Mouse (Mus musculus) cerebellum, postnatal 4 days (tissue): ENCODE results near the gene Gm9747.

Source experiments
- DNase-seq, 2 experiments: peaks; one replicate each; pipeline ENCODE4 v3.0.0; 2022; ENCODE audit warnings: low spot score in 2 of 2, mixed read lengths in 1 of 2

The Gm9747 gene

DNA sequence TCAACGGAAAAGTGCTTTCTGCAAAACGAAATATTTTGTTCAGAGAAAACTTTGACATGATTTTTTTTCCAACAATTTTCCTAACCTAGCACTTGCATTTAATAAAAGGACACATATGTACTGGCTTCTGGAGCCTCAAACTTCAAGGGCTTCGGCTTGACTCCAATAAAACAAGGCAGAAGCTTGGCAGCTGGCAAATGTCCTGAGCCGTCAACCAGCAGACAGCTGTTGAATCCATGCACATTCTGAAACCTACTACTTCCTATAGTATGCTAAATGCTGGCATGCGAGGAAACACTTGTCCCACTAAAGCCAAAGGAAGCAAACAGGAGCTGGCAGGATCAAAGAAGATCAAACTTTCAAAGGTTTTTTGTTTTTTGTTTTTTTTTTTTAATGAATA lies 24.5 kb downstream of the Gm9747 start:
- no peak for DNase-seq

- no peak for DNase-seq
Observed at GRCm38 (mm10) chr1:82258331-82258730, 25.4 kb downstream of the Gm9747 start.

DNA sequence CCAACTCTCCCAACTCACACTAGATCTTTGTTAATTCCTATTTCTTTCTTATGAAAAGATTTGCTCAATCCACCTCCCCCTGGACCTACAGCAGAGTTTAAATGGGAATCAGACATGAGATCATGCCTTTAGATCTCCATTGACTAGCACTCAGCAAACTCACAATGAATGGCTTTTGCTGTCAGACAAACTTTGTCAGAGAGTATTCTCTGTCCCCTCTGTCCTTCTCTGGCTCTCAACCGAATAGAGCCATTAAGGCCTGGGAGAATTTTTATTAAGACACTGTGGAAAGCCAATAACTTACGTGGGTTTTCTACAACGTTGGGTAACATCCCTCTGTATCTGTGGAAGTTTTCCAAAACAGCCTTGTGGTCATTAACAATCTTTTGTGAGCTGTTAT lies 27.1 kb downstream of the Gm9747 start:
- DNase-seq, result no peak

DNA sequence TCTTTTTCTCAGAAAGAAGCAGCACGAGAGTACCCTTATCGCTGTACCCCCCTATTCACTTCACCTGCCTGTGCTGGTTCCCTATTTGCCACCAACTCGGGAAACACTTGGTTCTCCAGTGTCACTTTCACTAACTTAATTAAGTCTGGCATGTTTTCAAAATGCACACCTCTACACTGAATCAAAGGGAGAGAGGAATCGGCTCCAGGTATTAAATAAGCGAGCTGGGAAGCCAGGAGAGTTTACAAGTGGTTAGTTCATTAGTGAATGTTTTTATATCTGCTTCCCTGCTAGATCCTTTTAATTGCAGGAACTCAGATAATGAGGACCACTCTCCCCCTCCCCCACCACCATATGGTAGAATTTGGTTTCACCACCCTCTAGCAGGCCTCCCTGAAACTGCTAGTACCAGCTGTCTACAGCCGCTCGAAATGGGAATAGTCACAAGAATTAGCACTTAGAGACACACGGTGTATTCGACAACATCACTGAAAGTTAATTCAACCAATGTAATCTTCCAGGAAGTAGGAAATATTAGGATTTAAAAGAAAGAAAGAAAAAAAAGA lies 28.2 kb downstream of the Gm9747 start:
- peak in 1 of 2 experiments; percentile 43 for DNase-seq

- DNase-seq, result no peak
Observed at GRCm38 (mm10) chr1:82261638-82262037, 28.7 kb downstream of the Gm9747 start.

DNA sequence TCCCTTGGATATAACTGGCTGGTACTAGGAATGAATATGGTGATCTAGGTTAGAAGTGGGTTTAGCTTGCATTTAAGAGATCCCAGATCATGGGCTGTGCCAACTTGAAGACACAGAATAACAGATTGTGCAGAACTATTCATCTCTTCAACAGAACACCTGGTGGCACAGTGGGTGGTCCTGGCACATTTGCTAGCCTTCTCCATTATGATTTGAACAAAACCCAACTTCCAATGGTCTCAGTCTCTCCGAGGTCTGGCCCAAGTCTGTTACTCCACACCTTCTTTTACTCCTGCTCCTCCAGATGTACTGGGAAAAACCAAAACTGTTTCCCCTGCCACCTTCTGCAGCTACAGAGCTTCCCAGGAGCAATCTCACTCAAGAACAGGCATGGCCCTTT lies 29.4 kb downstream of the Gm9747 start:
- DNase-seq, result peak in 1 of 2 experiments; percentile 59

DNA sequence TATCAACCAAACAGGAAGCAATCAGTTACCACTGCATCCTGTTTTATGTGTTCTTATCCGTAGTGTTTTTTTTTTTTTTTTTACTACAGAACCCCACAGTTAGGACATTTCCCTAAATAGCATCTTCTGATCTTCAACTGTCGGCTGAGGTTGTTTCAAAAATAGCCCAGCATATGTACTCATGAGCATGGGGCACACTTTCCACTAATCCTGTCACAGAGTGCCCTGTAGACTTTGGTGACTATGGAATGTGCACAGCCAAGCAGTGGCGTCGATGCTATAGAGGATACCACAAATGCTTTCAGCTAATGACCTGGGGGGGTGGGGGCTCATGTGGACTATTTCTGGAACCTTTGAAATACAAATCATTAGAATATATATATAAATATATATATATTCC lies 34.6 kb downstream of the Gm9747 start:
- DNase-seq, result no peak

GRCm38 (mm10) chr1:82272231-82272630 lies 39.3 kb downstream of the Gm9747 start:
- no peak for DNase-seq

GRCm38 (mm10) chr1:82273529-82273928 lies 40.6 kb downstream of the Gm9747 start:
- DNase-seq, result no peak

GRCm38 (mm10) chr1:82274361-82274760 lies 41.4 kb downstream of the Gm9747 start:
- no peak for DNase-seq

DNA sequence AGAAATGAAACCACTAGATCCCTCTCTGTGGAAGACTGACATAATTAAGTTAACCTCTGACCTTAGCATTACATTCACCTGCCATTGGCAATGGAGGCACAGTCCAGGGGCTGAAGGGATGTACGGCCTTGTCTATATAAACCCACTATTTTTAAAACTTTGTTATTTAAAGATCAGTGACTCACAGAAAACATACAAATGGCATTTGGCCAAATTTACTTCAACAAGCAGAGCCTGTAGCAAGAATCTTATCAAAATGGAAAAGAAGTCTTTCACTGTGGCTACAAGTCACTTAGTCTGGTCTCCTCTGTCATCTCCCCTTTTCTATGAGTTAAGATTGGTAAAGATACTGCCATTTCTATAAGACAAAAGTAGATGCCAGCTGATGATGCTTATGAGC lies 46.9 kb downstream of the Gm9747 start:
- DNase-seq, result no peak

DNA sequence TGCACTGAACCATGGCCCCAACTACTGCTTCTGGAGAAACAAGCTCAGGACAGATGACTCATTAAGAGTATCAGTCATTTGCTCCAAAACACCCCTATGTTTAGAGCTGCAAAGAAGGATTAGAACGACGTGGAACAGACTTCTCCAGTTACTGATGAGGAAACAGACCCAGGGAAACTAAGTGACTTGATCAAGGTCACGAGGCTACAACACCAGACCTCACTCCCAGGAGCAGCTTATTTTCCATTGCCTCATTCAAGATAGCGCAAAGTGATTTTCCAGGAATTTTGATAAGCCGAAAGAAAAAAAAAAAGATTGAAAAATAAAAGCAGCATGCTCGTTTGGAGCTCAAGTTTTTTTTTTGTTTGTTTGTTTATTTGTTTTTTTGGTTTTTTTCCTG lies 48.9 kb downstream of the Gm9747 start:
- no peak for DNase-seq

GRCm38 (mm10) chr1:82282992-82283611 lies 50.2 kb downstream of the Gm9747 start:
- peak; percentile 71 to 89 for DNase-seq

- no peak for DNase-seq
Observed at GRCm38 (mm10) chr1:82283901-82284301, 51.0 kb downstream of the Gm9747 start.

DNA sequence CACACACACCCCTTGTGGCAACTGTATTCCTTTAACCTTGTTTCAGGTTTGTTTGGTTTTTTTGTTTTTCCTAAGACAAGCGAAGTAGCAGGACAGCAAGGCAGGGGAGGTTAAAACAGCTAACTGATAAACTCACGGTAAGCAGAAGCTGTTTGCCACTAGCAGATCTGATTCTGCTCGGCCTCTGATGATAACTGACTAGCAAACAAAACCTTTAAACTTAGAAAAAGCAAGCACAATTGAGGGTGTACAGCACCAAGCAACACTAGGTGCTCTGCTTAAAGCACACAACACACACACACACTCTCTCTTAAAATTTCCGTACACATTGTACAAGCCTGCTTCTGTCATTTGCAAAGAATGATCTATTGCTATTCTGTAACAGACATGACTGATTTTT lies 51.5 kb downstream of the Gm9747 start:
- no peak for DNase-seq
